Mouse (Mus musculus) limb, embryonic 15.5 days (tissue): Measurements from ENCODE around the gene Iqck. TPM values are rescaled to one million over a fixed set of nuclear protein-coding genes. Genes with fewer than 3 reads are reported as not detected.

Experiments
- ATAC-seq: fragments of 200-750 bp; cut with Nextera tagmentation; 2 replicates; pipeline ENCODE4 v1.8.0; 2017; ENCODE audit warnings: low read depth, moderate TSS enrichment; ENCODE audit not compliant: insufficient number of reproducible peaks, low FRiP score, low TSS enrichment
- H3K27ac ChIP-seq: fragments of 300-500 bp; sonication (generic); 2 replicates; pipeline ENCODE4 v1.5.1; 2015; ENCODE audit warnings: moderate library complexity, mild to moderate bottlenecking, inconsistent platforms
- H3K27me3 ChIP-seq: fragments of 300-500 bp; sonication (generic); 2 replicates; pipeline ENCODE4 v1.6.1; 2015; ENCODE audit warnings: inconsistent platforms
- H3K36me3 ChIP-seq: fragments of 300-500 bp; sonication (generic); 2 replicates; pipeline ENCODE4 v1.6.1; 2015; ENCODE audit warnings: inconsistent platforms
- H3K4me1 ChIP-seq: fragments of 300-500 bp; sonication (generic); 2 replicates; pipeline ENCODE4 v1.6.1; 2015; ENCODE audit warnings: inconsistent platforms
- H3K4me2 ChIP-seq: fragments of 300-500 bp; sonication (generic); 2 replicates; pipeline ENCODE4 v1.6.1; 2015; ENCODE audit warnings: mild to moderate bottlenecking, inconsistent platforms
- H3K4me3 ChIP-seq: fragments of 300-500 bp; sonication (generic); 2 replicates; pipeline ENCODE4 v1.5.1; 2015; ENCODE audit warnings: mild to moderate bottlenecking, inconsistent platforms
- H3K9ac ChIP-seq: fragments of 300-500 bp; sonication (generic); 2 replicates; pipeline ENCODE4 v1.6.1; 2015; ENCODE audit warnings: inconsistent platforms
- H3K9me3 ChIP-seq: fragments of 300-500 bp; sonication (generic); 2 replicates; pipeline ENCODE4 v1.6.1; 2016; ENCODE audit warnings: inconsistent platforms
- WGBS: fragments of 180-500 bp; shearing (Covaris S2); methylation state at CpG from one replicate; pipeline ENCODE4 v1.1.7; 2015; 5-methylcytosine and 5-hydroxymethylcytosine counted together
- polyA plus RNA-seq: library from polyadenylated mRNA; unstranded; fragments of >200 nt; fragmentation: Nextera tagmentation; extraction: Ambion mirVana; gene quantifications from 2 replicates; pipeline ENCODE4 v1.2.1, GENCODE M21; 2015

The Iqck gene
- polyA plus RNA-seq, 1 experiment from 2014 or later = 2.2 TPM

- H3K9ac ChIP-seq = no peak overlapping the region
- H3K9me3 ChIP-seq = no peaks in the 10 kb centered on the region
- H3K4me1 ChIP-seq = peaks cover 13% of the 10 kb centered on the region
- ATAC-seq = no peak
- no peak overlapping the region for H3K4me3 ChIP-seq
- H3K27me3 ChIP-seq = 0 out of 2 replicates have a peak, but pooled peaks cover 4% of the 10 kb centered on the region
- 69% methylated on average over 2 of the region's 2 CpGs for WGBS
- H3K36me3 ChIP-seq = no peaks in the 10 kb centered on the region
- no peak overlapping the region for H3K27ac ChIP-seq
- H3K4me2 ChIP-seq = no peak overlapping the region
These were observed 44.5 kb downstream of the Iqck start for GRCm38 (mm10) chr7:118900090-118900489.

GRCm38 (mm10) chr7:118902944-118903343, 47.4 kb downstream of the Iqck start:
- H3K27me3 ChIP-seq = 0 out of 2 replicates have a peak, but pooled peaks cover 4% of the 10 kb centered on the region
- H3K9me3 ChIP-seq = no peaks in the 10 kb centered on the region
- H3K27ac ChIP-seq = peak overlapping the region; percentile 3; the same call in 1 of the 2 replicates
- no peak overlapping the region for H3K9ac ChIP-seq
- peak overlapping the region; percentile 44 for H3K4me2 ChIP-seq
- 8% methylated on average over 13 of the region's 13 CpGs for WGBS
- peak overlapping the region; percentile 12; the same call in 1 of the 2 replicates for H3K4me3 ChIP-seq
- peaks cover 13% of the 10 kb centered on the region for H3K4me1 ChIP-seq
- H3K36me3 ChIP-seq = no peaks in the 10 kb centered on the region
- 0 out of 2 replicates have a peak, but pooled peaks have one; percentile 48 for ATAC-seq

GRCm38 (mm10) chr7:118903879-118904278, 48.3 kb downstream of the Iqck start:
- no peaks in the 10 kb centered on the region for H3K36me3 ChIP-seq
- peaks cover 13% of the 10 kb centered on the region for H3K4me1 ChIP-seq
- no peak overlapping the region for H3K4me3 ChIP-seq
- H3K9me3 ChIP-seq = no peaks in the 10 kb centered on the region
- WGBS = 85% methylated on average over 9 of the region's 9 CpGs
- H3K27me3 ChIP-seq = 0 out of 2 replicates have a peak, but pooled peaks cover 4% of the 10 kb centered on the region
- no peak overlapping the region for H3K9ac ChIP-seq
- no peak for ATAC-seq
- no peak overlapping the region for H3K4me2 ChIP-seq
- H3K27ac ChIP-seq = no peak overlapping the region

DNA sequence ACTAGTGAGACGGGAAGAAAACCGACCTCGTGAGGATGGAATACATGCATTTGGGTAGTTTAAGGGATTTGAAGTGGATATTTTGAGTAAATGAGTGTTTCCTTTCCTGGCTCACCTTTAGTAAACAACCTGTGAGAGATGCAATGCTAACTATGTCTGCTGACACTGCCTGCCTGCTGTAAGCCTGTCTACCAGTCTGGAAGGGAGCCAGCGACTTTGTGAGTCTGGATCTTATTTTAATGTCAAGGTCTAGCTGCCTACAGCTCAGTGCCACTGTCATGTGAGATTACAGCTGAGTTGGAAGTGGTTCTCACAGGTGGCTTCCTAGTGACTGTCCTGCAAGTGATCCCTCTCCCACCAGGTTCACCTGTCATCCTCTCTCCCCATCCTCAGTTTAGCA, 49.0 kb downstream of the Iqck start:
- peaks cover 13% of the 10 kb centered on the region for H3K4me1 ChIP-seq
- no peak overlapping the region for H3K4me2 ChIP-seq
- ATAC-seq = no peak
- H3K9me3 ChIP-seq = no peaks in the 10 kb centered on the region
- H3K27me3 ChIP-seq = 0 out of 2 replicates have a peak, but pooled peaks cover 4% of the 10 kb centered on the region
- H3K27ac ChIP-seq = no peak overlapping the region
- 72% methylated on average over 4 of the region's 4 CpGs for WGBS
- H3K36me3 ChIP-seq = no peaks in the 10 kb centered on the region
- no peak overlapping the region for H3K4me3 ChIP-seq
- no peak overlapping the region for H3K9ac ChIP-seq

- Histone ChIP-seq H3K4me2 (no peak overlapping the region), H3K36me3 (no peaks in the 10 kb centered on the region), H3K4me1 (no peaks in the 10 kb centered on the region; the same call in 1 of the 2 replicates), H3K9me3 (no peaks in the 10 kb centered on the region), H3K9ac (no peak overlapping the region), H3K27ac (no peak overlapping the region), H3K27me3 (no peaks in the 10 kb centered on the region), H3K4me3 (no peak overlapping the region)
- no peak for ATAC-seq
- WGBS = 71% methylated on average over 8 of the region's 8 CpGs
These were observed 53.5 kb downstream of the Iqck start for GRCm38 (mm10) chr7:118908961-118909515.

DNA sequence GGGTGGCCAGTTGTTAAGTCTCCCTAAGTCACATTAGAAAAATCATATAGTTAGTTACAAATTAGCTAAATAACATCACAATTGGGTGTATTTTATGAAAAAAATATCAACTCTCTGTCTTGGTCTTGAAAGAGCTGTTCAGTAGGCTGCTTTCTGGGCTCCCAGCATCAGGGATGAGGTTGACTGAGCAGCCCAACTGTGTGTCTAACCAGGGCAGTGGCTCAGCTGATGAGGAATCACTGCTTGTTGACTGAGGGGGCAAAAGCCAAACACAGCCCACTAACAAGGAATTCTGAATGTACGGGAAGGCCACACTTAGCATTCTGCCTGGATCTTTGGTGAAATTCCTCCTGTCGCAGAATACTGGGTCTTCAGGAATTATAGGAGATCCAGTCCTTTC, 54.9 kb downstream of the Iqck start:
- Histone ChIP-seq H3K9ac (no peak overlapping the region), H3K27ac (no peak overlapping the region), H3K9me3 (no peaks in the 10 kb centered on the region), H3K36me3 (no peaks in the 10 kb centered on the region), H3K4me1 (no peaks in the 10 kb centered on the region; the same call in 1 of the 2 replicates), H3K4me2 (no peak overlapping the region), H3K4me3 (no peak overlapping the region), H3K27me3 (no peaks in the 10 kb centered on the region)
- no peak for ATAC-seq
- 90% methylated on average over 2 of the region's 2 CpGs for WGBS

DNA sequence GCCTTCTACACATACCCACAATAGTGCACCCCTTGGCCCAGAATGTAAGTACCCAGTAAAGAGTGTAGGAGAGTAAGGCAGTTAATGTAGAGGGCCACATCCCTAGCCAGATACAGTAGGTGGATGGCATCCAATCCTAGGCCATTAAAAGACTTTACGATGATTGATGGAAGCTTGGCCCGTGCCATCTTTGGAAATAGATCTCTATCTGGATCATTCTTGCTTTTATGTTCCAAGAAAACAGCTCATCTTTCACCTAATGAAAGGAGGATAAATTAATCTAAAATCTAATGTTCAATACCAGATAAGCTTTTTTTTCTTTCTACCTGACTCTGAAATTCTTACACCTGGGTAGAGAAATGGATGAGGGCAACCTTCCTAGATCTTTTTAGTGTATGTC, 55.6 kb downstream of the Iqck start:
- Histone ChIP-seq H3K9me3 (no peaks in the 10 kb centered on the region), H3K27ac (no peak overlapping the region), H3K27me3 (no peaks in the 10 kb centered on the region), H3K4me2 (no peak overlapping the region), H3K4me3 (no peak overlapping the region), H3K4me1 (no peaks in the 10 kb centered on the region; the same call in 1 of the 2 replicates), H3K9ac (no peak overlapping the region), H3K36me3 (no peaks in the 10 kb centered on the region)
- ATAC-seq = no peak
- WGBS = 84% methylated on average over 2 of the region's 2 CpGs

DNA sequence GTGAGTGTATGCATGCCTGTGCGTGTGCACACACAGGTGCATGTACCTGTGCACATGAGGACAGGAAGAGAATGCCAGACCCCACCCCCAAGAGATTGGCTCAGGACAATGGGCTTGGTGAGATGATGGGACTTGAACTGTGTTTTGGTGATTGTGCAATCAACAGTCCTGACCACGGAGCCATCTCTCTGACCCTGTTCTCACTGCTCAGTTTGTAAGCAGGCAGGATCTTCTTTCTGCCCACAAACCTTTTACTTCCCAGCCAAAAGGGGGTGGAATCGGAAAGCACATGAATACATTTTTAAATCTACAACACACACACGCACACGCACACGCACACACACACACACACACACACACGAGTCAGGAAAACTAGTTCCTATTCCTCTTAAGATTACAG, 56.0 kb downstream of the Iqck start:
- Histone ChIP-seq H3K36me3 (no peaks in the 10 kb centered on the region), H3K4me2 (no peak overlapping the region), H3K4me3 (no peak overlapping the region), H3K27ac (no peak overlapping the region), H3K9me3 (no peaks in the 10 kb centered on the region), H3K27me3 (no peaks in the 10 kb centered on the region), H3K9ac (no peak overlapping the region), H3K4me1 (no peaks in the 10 kb centered on the region; the same call in 1 of the 2 replicates)
- WGBS = 84% methylated on average over 7 of the region's 7 CpGs
- no peak for ATAC-seq

DNA sequence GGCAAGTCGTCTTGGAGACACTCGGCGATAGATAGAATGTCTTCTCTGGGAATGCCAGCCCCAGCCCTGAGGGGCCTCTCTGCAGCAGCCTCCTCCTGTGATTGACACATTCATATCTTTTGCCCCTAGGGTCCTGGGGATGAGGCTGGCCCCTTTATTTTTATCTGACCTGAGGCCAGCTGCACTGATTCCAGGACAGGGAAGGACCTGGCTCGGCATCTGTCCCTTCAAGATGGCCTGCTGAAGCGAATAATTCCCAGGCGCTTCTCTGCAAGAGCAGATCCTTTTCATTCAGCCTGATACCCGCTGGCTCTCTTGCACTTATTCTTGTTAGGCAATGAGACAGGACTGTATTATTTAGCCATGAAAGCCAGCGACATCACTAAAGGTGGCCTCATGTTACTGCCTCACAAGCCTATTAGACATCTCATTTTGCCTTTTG, 56.5 kb downstream of the Iqck start:
- H3K36me3 ChIP-seq = no peaks in the 10 kb centered on the region
- H3K27ac ChIP-seq = no peak overlapping the region
- no peaks in the 10 kb centered on the region for H3K27me3 ChIP-seq
- H3K4me3 ChIP-seq = no peak overlapping the region
- 68% methylated on average over 8 of the region's 8 CpGs for WGBS
- H3K9ac ChIP-seq = no peak overlapping the region
- no peaks in the 10 kb centered on the region for H3K9me3 ChIP-seq
- no peak overlapping the region for H3K4me2 ChIP-seq
- H3K4me1 ChIP-seq = no peaks in the 10 kb centered on the region; the same call in 1 of the 2 replicates
- ATAC-seq = no peak

DNA sequence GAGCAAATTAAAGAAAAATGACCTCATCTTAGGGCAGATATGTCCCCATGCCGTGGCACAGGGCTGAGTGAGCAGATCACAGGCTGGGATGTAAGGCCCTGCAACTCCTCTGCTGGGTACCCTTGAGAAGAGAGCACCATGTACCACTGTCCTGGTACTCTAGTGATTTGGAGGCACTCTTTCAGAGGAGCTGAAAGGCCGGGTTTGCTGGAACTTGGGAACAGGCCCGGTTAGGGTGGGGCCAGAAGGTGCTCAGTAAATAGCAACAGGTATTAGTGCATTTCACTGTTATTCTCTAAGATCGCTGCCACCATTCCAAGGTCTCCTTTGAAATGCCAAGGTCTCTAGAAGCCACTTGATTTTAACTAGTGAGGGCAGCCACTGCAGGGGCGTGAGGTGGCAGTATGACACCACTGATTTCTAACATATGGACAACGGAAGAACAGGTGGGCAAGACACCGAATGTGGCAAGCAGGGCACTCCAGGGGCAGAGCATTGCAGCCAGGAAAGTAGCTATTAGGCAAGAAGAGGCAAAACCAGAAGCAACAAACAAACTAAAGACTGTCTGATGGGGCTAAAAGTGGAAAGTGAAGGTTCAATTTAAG, 59.1 kb downstream of the Iqck start:
- ATAC-seq = no peak
- Histone ChIP-seq H3K9me3 (no peaks in the 10 kb centered on the region), H3K36me3 (no peaks in the 10 kb centered on the region), H3K9ac (no peak overlapping the region), H3K4me1 (no peaks in the 10 kb centered on the region; the same call in 1 of the 2 replicates), H3K4me2 (no peak overlapping the region), H3K4me3 (no peak overlapping the region), H3K27me3 (no peaks in the 10 kb centered on the region), H3K27ac (no peak overlapping the region)
- 74% methylated on average over 7 of the region's 7 CpGs for WGBS

DNA sequence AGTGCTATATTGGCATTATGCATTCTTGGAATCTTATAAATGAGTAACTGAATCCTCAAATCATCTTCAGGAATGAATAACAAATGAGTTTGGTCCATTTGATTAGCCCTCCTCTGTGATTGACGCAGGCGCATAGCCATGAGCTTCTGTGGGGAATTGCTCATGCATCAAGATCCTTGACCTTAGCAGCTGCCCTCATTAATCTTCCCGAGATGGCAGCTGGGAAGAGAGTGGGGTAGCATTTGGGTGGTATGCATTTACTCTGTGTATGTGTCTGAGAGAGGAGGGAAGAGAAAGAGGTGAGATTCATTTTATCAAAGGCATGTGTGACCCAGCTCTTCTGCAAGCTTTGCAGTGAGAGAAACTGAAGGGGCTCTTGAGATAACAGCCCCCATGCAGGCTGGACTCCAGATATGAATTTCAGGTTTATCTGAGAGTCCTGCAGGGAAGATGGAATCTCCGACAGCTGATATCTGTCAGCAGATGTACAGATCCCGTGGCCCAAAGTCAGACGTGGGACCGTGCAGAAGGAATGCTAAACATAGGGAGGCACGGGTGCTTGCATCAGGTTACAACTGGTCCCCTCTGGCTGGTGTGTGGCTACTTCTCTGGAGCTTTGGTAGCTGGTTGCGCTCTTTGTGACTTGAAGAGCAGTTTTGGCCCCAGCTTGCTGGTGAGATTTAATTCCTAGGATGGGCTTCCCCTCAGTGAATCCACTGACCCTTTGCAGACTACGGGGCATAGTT, 63.9 kb downstream of the Iqck start:
- Histone ChIP-seq H3K27ac (no peak overlapping the region), H3K27me3 (no peaks in the 10 kb centered on the region), H3K4me2 (no peak overlapping the region), H3K9me3 (no peaks in the 10 kb centered on the region), H3K9ac (no peak overlapping the region), H3K4me1 (no peaks in the 10 kb centered on the region), H3K36me3 (no peaks in the 10 kb centered on the region), H3K4me3 (no peak overlapping the region)
- 65% methylated on average over 10 of the region's 10 CpGs for WGBS
- ATAC-seq = peak; percentile 69; the same call in 1 of the 2 replicates
